Mouse (Mus musculus): ENCODE results near the gene Bbs5. TPM values are rescaled to one million over a fixed set of nuclear protein-coding genes. Genes with fewer than 3 reads are reported as not detected.

Gene Bbs5
- polyA plus RNA-seq, 1 experiment from 2014 or later, result 20.8 TPM

DNA sequence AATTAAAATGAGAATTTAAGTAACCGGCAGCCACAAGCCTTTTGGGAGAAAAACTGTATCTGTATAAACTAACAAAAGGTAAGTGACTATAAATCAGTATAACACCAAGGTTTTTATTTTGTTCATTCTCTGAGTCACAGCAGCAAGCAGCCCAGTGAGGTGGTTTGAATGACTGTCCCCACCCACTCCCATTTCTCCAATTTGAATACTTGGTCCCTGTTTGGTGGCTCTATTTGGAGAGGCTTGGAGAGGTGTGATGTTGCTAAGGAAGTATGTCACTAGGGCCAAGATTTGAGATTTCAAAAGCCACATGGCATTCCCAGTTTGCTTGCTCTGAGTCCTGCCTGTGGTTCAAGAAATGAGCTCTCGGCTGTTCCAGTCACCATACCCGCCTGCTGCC, 43.2 kb downstream of the Bbs5 start:
- POLR2A ChIA-PET, result interaction anchor here (2.0 kb wide), 1 partner anchor 10 kb away, joined by 6 read pairs; no protein-coding TSS in a partner anchor
- in situ Hi-C loops (cut with MboI; ENCODE audit: low pct_unique_long_range_greater_than_20kb), result no loop called here
- H3K27me3 ChIP-seq, result no peaks in the 10 kb centered on the region

DNA sequence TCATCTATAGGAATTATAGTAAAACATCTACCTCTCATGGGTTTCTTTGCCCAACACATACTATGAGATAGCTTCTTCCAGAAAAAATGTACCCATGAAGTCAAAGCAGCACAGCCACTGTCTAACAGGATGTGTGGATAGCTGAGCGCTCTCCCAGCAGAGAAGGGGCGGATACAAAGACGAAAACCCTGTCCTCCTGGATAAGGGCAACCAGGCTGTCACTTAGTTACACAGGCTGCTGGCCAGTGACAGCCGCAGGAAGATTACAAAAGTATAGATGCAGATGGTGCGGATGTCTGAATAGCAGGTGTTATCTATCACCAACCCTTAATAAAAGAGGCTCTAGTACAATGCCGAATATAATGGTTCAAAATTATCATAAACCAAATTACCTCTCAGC, 43.9 kb downstream of the Bbs5 start:
- H3K27me3 ChIP-seq, result no peaks in the 10 kb centered on the region
- TF ChIP-seq CTCF (IDR thresholded peaks at IDR 0.05), result no peak
- no peak for ATAC-seq
- POLR2A ChIA-PET, result interaction anchor here (2.0 kb wide), 1 partner anchor 9 kb away, joined by 6 read pairs; no protein-coding TSS in a partner anchor
- in situ Hi-C loops (cut with MboI; ENCODE audit: low pct_unique_long_range_greater_than_20kb), result no loop called here
- DNase-seq (ENCODE audit: low read depth, low spot score), result no peak
- CTCF ChIA-PET, result interaction anchor here (1.3 to 1.5 kb wide), 4 partner anchors 11 to 56 kb away, joined by 3 to 5 read pairs (median 3); no protein-coding TSS in a partner anchor

More for the DNA sequence above, 43.2 kb downstream of the Bbs5 start:
- TF ChIP-seq CTCF (IDR thresholded peaks at IDR 0.05), result no peak
- DNase-seq (ENCODE audit: low read depth, low spot score) (no peak), ATAC-seq (no peak)
- CTCF ChIA-PET, result interaction anchor here (1.3 to 1.5 kb wide), 3 partner anchors 10 to 57 kb away, joined by 3 to 5 read pairs (median 3); no protein-coding TSS in a partner anchor

DNA sequence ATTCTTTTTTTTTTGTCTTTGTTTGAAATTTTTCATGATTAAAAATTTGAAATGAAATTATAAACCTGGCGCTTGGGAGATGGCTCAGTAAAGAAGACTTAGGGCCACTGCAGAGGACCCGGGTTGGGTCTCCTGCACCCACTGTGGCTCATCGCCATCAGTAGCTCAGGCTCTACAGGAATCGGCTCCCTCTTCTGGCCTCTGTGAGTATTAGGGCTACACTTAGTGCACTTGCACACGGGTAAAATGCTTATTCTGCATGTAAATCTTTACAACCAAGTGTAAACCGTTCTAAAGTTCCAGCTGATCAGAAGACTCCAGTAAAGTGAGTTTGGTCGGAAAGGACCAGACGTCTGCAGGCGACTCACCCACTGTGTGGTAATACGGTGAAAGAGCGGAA, 46.5 kb downstream of the Bbs5 start:
- H3K27me3 ChIP-seq, result no peaks in the 10 kb centered on the region
- POLR2A ChIA-PET, result no interaction called here
- CTCF ChIA-PET, result no interaction called here
- DNase-seq (ENCODE audit: low read depth, low spot score), result no peak
- peak; percentile 36 for TF ChIP-seq CTCF (IDR thresholded peaks at IDR 0.05)
- no peak for ATAC-seq
- in situ Hi-C loops (cut with MboI; ENCODE audit: low pct_unique_long_range_greater_than_20kb), result no loop called here

DNA sequence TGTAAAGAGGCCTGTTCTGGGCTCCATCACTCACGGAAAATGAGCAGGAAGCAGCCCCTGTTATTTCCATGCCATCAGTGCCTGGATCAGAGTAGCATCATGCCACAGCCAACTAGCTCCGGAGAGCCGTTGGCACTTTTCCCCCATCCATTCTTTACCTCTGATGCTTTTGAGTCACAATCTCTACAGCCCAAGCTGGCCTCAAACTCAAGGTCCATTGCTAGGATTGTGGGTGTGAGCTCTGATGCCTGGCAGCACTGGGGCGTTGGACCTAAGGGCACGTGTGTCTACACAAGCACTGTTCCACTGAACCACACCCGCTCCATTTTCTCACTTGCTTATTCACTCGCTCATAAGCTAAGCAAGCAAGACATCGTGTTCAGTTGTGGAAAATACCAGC, 53.5 kb downstream of the Bbs5 start:
- no peak for TF ChIP-seq CTCF (IDR thresholded peaks at IDR 0.05)
- POLR2A ChIA-PET, result interaction anchor here (1.5 kb wide), 1 partner anchor 10 kb away, joined by 6 read pairs; no protein-coding TSS in a partner anchor
- no peaks in the 10 kb centered on the region for H3K27me3 ChIP-seq
- in situ Hi-C loops (cut with MboI; ENCODE audit: low pct_unique_long_range_greater_than_20kb), result no loop called here
- ATAC-seq (no peak), DNase-seq (ENCODE audit: low read depth, low spot score) (no peak)
- CTCF ChIA-PET, result interaction anchor here (1.0 to 2.2 kb wide), 4 partner anchors 8 to 20 kb away, joined by 4 to 5 read pairs (median 4); no protein-coding TSS in a partner anchor

DNA sequence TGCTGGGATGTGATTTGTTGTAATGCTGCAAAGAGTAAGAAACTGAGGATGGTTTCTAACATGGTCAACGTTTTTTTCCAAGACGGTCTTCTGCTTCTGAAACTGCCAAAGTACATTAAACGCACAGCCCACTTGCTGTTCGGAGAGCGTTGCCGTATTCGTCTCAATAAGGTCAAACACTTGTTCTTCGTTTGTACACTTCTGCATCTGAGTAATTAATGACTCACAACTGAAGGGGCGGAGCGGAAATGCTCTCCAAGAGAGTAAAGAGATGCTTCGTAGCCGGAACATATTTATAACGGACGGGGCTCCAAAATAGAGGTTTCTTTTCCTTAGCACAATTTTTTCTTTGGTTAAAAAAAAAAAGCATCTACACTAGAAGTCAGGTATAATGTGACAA, 65.2 kb downstream of the Bbs5 start:
- ATAC-seq (no peak), DNase-seq (ENCODE audit: low read depth, low spot score) (no peak)
- ChIA-PET POLR2A (interaction anchor here (0.6 to 2.0 kb wide), 2 partner anchors 11 to 77 kb away, joined by 3 to 8 read pairs; partner anchors contain the start of gene Ppig), CTCF (interaction anchor here (1.4 kb wide), 1 partner anchor 28 kb away, joined by 3 read pairs; no protein-coding TSS in a partner anchor)
- TF ChIP-seq CTCF (IDR thresholded peaks at IDR 0.05), result no peak
- in situ Hi-C loops (cut with MboI; ENCODE audit: low pct_unique_long_range_greater_than_20kb), result no loop called here
- peaks cover 5% of the 10 kb centered on the region for H3K27me3 ChIP-seq

DNA sequence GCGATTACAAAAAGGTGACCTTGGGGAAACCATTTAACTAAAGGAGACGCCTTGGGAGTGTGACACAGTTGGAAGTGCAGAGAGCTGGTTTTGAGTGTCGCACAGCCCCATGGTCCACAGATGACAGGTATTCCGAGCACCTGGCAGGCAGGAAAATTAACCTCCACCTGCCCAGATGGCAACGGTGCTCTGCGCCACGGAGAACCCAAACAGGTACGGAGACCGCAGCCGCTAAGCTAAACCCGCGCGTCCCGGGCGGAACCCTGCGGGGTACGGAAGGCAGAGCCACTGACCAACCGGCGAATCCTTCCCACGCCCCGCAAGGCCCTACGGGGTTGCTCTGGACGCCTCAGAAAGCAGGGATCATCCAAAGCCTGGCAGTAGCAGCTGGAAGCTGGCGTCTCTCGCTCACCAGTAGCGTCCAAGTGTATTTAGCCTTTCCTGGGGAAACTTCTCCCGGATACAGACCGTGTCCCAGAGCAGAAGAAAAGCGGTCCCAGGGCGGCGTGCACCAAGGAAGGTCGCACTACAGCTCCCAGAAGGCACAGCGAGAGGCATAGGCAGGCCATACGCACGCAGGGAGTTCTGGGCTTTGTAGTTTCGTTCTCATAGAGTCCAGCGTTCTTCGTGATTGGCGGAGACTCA, 66.1 kb downstream of the Bbs5 start, which contains the start of gene Fastkd1:
Gene Fastkd1 (minus strand): TSS at position 536 of the 645 bp plus-strand sequence.
- POLR2A ChIA-PET, result interaction anchor here (2.0 kb wide), 1 partner anchor 10 kb away, joined by 8 read pairs; the partner anchor contains the start of gene Ppig
- H3K27me3 ChIP-seq, result peaks cover 5% of the 10 kb centered on the region
- CTCF ChIA-PET, result interaction anchor here (1.1 to 1.4 kb wide), 2 partner anchors 24 to 29 kb away, joined by 3 read pairs; no protein-coding TSS in a partner anchor
- in situ Hi-C loops (cut with MboI; ENCODE audit: low pct_unique_long_range_greater_than_20kb), result no loop called here
- TF ChIP-seq CTCF (IDR thresholded peaks at IDR 0.05), result no peak
- DNase-seq (ENCODE audit: low read depth, low spot score), result peak; percentile 33
- ATAC-seq, result peak; percentile 95

DNA sequence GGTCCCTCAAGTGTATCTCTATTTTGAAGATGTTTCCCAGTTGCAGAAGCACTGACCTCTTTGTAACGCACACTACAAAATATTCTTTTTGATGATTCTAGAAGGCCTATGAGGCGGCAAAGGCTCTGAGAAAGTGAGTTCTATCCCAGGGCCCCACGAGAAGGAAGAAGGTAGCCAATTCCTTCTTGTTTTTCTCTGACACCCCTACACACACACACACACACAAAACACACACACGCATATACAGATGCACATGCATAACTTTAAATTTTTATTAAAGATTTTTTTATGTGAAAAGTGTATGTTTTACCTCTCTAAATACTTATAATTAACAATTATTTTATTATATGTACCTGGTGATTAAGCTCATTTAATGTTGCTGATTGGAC, 66.6 kb downstream of the Bbs5 start:
- no peak for DNase-seq (ENCODE audit: low read depth, low spot score)
- ChIA-PET CTCF (interaction anchor here (1.1 to 1.4 kb wide), 2 partner anchors 25 to 29 kb away, joined by 3 read pairs; no protein-coding TSS in a partner anchor), POLR2A (interaction anchor here (2.0 kb wide), 1 partner anchor 9 kb away, joined by 8 read pairs; the partner anchor contains the start of gene Ppig)
- H3K27me3 ChIP-seq, result peaks cover 5% of the 10 kb centered on the region
- TF ChIP-seq CTCF (IDR thresholded peaks at IDR 0.05), result no peak
- in situ Hi-C loops (cut with MboI; ENCODE audit: low pct_unique_long_range_greater_than_20kb), result no loop called here
- ATAC-seq, result no peak

DNA sequence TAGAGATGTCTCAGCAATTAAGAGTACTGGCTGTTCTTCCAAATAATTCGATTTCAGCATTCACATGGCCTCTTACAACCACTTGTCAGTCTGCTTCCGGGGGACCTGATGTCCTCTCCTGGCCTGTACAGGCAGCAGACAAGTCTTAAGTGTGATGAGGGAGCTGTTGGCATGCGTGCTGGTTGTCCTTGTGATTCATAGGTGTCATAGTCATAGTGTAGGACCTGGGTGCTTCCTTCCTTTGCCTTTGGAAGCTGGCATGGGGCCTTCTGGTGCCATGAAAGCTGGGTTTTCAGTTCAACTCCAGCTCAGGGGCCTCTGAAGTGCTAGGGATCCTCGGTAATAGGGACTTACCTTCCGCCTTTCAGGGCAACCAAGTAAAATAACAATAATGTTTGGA, 67.2 kb downstream of the Bbs5 start:
- TF ChIP-seq CTCF (IDR thresholded peaks at IDR 0.05), result no peak
- in situ Hi-C loops (cut with MboI; ENCODE audit: low pct_unique_long_range_greater_than_20kb), result no loop called here
- no peak for ATAC-seq
- ChIA-PET CTCF (no interaction called here), POLR2A (interaction anchor here (2.0 kb wide), 1 partner anchor 9 kb away, joined by 8 read pairs; the partner anchor contains the start of gene Ppig)
- H3K27me3 ChIP-seq, result peaks cover 5% of the 10 kb centered on the region
- no peak for DNase-seq (ENCODE audit: low read depth, low spot score)

DNA sequence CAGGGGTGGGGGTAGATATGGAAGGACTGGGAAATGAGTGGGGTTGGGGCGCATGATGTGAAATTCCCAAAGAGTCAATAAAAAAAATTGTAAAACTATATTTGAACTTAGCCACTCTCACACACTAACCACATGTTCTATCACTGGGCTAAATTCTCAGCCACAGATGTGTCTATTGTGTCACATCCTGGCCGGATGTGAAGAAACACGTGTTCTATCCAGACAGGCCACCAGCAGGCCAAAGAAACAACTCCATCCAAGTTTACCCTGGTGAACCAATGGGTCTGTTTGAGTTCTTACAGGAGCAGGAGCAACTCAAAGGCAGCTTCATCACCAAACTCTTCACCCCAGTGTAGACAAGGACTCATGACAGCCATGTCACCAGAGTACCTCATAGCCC, 69.5 kb downstream of the Bbs5 start:
- no peak for TF ChIP-seq CTCF (IDR thresholded peaks at IDR 0.05)
- no peak for ATAC-seq
- no peak for DNase-seq (ENCODE audit: low read depth, low spot score)
- ChIA-PET CTCF (no interaction called here), POLR2A (no interaction called here)
- H3K27me3 ChIP-seq, result peaks cover 5% of the 10 kb centered on the region
- in situ Hi-C loops (cut with MboI; ENCODE audit: low pct_unique_long_range_greater_than_20kb), result no loop called here

Other genes starting within 250 kb of the Bbs5 start
- 39.0 TPM for gene Lrp2, start 61.1 kb upstream of the Bbs5 start, polyA plus RNA-seq (2021)
- gene Klhl41, start 22.9 kb downstream of the Bbs5 start, polyA plus RNA-seq (2021), result 0.35 TPM
- 26.0 TPM for gene Fastkd1, start 66.3 kb downstream of the Bbs5 start, polyA plus RNA-seq (2021)
- 83.7 TPM for gene Ppig, start 75.4 kb downstream of the Bbs5 start, polyA plus RNA-seq (2021)
- 8.5 TPM for gene Ccdc173, start 142.4 kb downstream of the Bbs5 start, polyA plus RNA-seq (2021)
- gene Phospho2, start 142.5 kb downstream of the Bbs5 start, polyA plus RNA-seq (2021), result 26.1 TPM
- 13.0 TPM for gene Klhl23, start 174.8 kb downstream of the Bbs5 start, polyA plus RNA-seq (2021)
- 226 TPM for gene Ssb, start 214.4 kb downstream of the Bbs5 start, polyA plus RNA-seq (2021)
- 19.6 TPM for gene Mettl5, start 238.4 kb downstream of the Bbs5 start, polyA plus RNA-seq (2021)

Measured in Patski (cell line).